Mouse (Mus musculus): Measurements from ENCODE around the gene Kif24. TPM values are rescaled to one million over a fixed set of nuclear protein-coding genes. Genes with fewer than 3 reads are reported as not detected.

Gene Kif24
- total and polyA plus RNA-seq, 2 experiments from 2014 or later, result 1.4 to 4.9 TPM

GRCm38 (mm10) chr4:41471384-41471689 is 6.7 kb upstream of the Kif24 start:
- no peak for TF ChIP-seq CTCF (IDR thresholded peaks at IDR 0.05)
- H3K4me2 ChIP-seq (ENCODE audit: low read depth, low read length, poor library complexity, severe bottlenecking), result no peak overlapping the region
- ATAC-seq (ENCODE audit: low FRiP score), result no peak; the same call in 1 of the 2 replicates
- H3K4me1 ChIP-seq (ENCODE audit: insufficient read depth, low read length), result no peaks in the 10 kb centered on the region; the same call in 1 of the 2 replicates
- no peak overlapping the region for H3K4me3 ChIP-seq (ENCODE audit: low read depth, low read length)
- peak overlapping the region; percentile 47; the same call in 1 of the 2 replicates for H3K27ac ChIP-seq (ENCODE audit: low read depth, low read length)
- H3K9ac ChIP-seq (replicated peaks; ENCODE audit: low read length, poor library complexity, severe bottlenecking), result no peak overlapping the region
- no peaks in the 10 kb centered on the region for H3K27me3 ChIP-seq (ENCODE audit: insufficient read depth, low read length)
- no peak for DNase-seq (ENCODE audit: low spot score)
- 83% methylated on average over 1 of the region's 1 CpGs for whole genome bisulfite sequencing
- no peaks in the 10 kb centered on the region for H3K9me3 ChIP-seq (ENCODE audit: low read length)
- no peaks in the 10 kb centered on the region for H3K36me3 ChIP-seq (ENCODE audit: insufficient read depth, low read length)

- no peak overlapping the region for H3K4me2 ChIP-seq (ENCODE audit: low read depth, low read length, poor library complexity, severe bottlenecking)
These were observed 6.1 kb upstream of the Kif24 start for GRCm38 (mm10) chr4:41470684-41471383.

GRCm38 (mm10) chr4:41470051-41470683 is 5.5 kb upstream of the Kif24 start:
- H3K9ac ChIP-seq (replicated peaks; ENCODE audit: low read length, poor library complexity, severe bottlenecking), result 0 out of 2 replicates have a peak overlapping the region, but pooled peaks have one; percentile 13
- H3K9me3 ChIP-seq (ENCODE audit: low read length), result no peaks in the 10 kb centered on the region
- no peaks in the 10 kb centered on the region; the same call in 1 of the 2 replicates for H3K4me1 ChIP-seq (ENCODE audit: insufficient read depth, low read length)
- no peaks in the 10 kb centered on the region for H3K27me3 ChIP-seq (ENCODE audit: insufficient read depth, low read length)
- H3K4me2 ChIP-seq (ENCODE audit: low read depth, low read length, poor library complexity, severe bottlenecking), result no peak overlapping the region
- no peak overlapping the region; the same call in 1 of the 2 replicates for H3K27ac ChIP-seq (ENCODE audit: low read depth, low read length)
- H3K4me3 ChIP-seq (ENCODE audit: low read depth, low read length), result no peak overlapping the region
- no peaks in the 10 kb centered on the region for H3K36me3 ChIP-seq (ENCODE audit: insufficient read depth, low read length)
- ATAC-seq (ENCODE audit: low FRiP score), result no peak
- peak; percentile 27 for DNase-seq (ENCODE audit: low spot score)
- TF ChIP-seq CTCF (IDR thresholded peaks at IDR 0.05), result no peak
- 53% methylated on average over 7 of the region's 7 CpGs for WGBS

More at GRCm38 (mm10) chr4:41470684-41471383, 6.1 kb upstream of the Kif24 start:
- H3K9ac ChIP-seq (replicated peaks; ENCODE audit: low read length, poor library complexity, severe bottlenecking), result 0 out of 2 replicates have a peak overlapping the region, but pooled peaks have one; percentile 13
- no peak for TF ChIP-seq CTCF (IDR thresholded peaks at IDR 0.05)
- H3K36me3 ChIP-seq (ENCODE audit: insufficient read depth, low read length), result no peaks in the 10 kb centered on the region
- H3K27me3 ChIP-seq (ENCODE audit: insufficient read depth, low read length), result no peaks in the 10 kb centered on the region
- H3K4me1 ChIP-seq (ENCODE audit: insufficient read depth, low read length), result no peaks in the 10 kb centered on the region; the same call in 1 of the 2 replicates
- DNase-seq (ENCODE audit: low spot score) (peak; percentile 74), ATAC-seq (ENCODE audit: low FRiP score) (peak; percentile 62)
- no peak overlapping the region for H3K4me3 ChIP-seq (ENCODE audit: low read depth, low read length)
- H3K27ac ChIP-seq (ENCODE audit: low read depth, low read length), result peak overlapping the region; percentile 47
- WGBS, result 38% methylated on average over 5 of the region's 5 CpGs
- H3K9me3 ChIP-seq (ENCODE audit: low read length), result no peaks in the 10 kb centered on the region

GRCm38 (mm10) chr4:41469199-41469598 is 4.5 kb upstream of the Kif24 start:
- ATAC-seq (ENCODE audit: low FRiP score), result no peak
- WGBS, result 74% methylated on average over 10 of the region's 10 CpGs

GRCm38 (mm10) chr4:41468396-41469080 is 3.9 kb upstream of the Kif24 start:
- Histone ChIP-seq H3K4me3 (ENCODE audit: low read depth, low read length) (no peak overlapping the region), H3K36me3 (ENCODE audit: insufficient read depth, low read length) (no peaks in the 10 kb centered on the region), H3K9ac (replicated peaks; ENCODE audit: low read length, poor library complexity, severe bottlenecking) (no peak overlapping the region), H3K27ac (ENCODE audit: low read depth, low read length) (0 out of 2 replicates have a peak overlapping the region, but pooled peaks have one; percentile 2), H3K9me3 (ENCODE audit: low read length) (no peaks in the 10 kb centered on the region), H3K27me3 (ENCODE audit: insufficient read depth, low read length) (no peaks in the 10 kb centered on the region), H3K4me1 (ENCODE audit: insufficient read depth, low read length) (no peaks in the 10 kb centered on the region; the same call in 1 of the 2 replicates), H3K4me2 (ENCODE audit: low read depth, low read length, poor library complexity, severe bottlenecking) (no peak overlapping the region)
- WGBS, result 50% methylated on average over 17 of the region's 17 CpGs
- ATAC-seq (ENCODE audit: low FRiP score), result no peak
- TF ChIP-seq CTCF (IDR thresholded peaks at IDR 0.05), result peak; percentile 83
- DNase-seq (ENCODE audit: low spot score), result peak; percentile 84

More at GRCm38 (mm10) chr4:41469199-41469598, 4.5 kb upstream of the Kif24 start:
- TF ChIP-seq CTCF (IDR thresholded peaks at IDR 0.05), result no peak
- Histone ChIP-seq H3K27ac (ENCODE audit: low read depth, low read length) (0 out of 2 replicates have a peak overlapping the region, but pooled peaks have one; percentile 2), H3K4me3 (ENCODE audit: low read depth, low read length) (no peak overlapping the region), H3K36me3 (ENCODE audit: insufficient read depth, low read length) (no peaks in the 10 kb centered on the region), H3K9me3 (ENCODE audit: low read length) (no peaks in the 10 kb centered on the region), H3K9ac (replicated peaks; ENCODE audit: low read length, poor library complexity, severe bottlenecking) (no peak overlapping the region), H3K4me2 (ENCODE audit: low read depth, low read length, poor library complexity, severe bottlenecking) (no peak overlapping the region), H3K27me3 (ENCODE audit: insufficient read depth, low read length) (no peaks in the 10 kb centered on the region), H3K4me1 (ENCODE audit: insufficient read depth, low read length) (no peaks in the 10 kb centered on the region; the same call in 1 of the 2 replicates)
- no peak for DNase-seq (ENCODE audit: low spot score)
